Mouse (Mus musculus) right cerebral cortex, adult 18-20 months (tissue): ENCODE results near the gene Ssh2.

Experiments
- DNase-seq: peaks from one replicate; pipeline ENCODE4 v3.0.0; 2022; ENCODE audit warnings: mixed read lengths

The Ssh2 gene

DNA sequence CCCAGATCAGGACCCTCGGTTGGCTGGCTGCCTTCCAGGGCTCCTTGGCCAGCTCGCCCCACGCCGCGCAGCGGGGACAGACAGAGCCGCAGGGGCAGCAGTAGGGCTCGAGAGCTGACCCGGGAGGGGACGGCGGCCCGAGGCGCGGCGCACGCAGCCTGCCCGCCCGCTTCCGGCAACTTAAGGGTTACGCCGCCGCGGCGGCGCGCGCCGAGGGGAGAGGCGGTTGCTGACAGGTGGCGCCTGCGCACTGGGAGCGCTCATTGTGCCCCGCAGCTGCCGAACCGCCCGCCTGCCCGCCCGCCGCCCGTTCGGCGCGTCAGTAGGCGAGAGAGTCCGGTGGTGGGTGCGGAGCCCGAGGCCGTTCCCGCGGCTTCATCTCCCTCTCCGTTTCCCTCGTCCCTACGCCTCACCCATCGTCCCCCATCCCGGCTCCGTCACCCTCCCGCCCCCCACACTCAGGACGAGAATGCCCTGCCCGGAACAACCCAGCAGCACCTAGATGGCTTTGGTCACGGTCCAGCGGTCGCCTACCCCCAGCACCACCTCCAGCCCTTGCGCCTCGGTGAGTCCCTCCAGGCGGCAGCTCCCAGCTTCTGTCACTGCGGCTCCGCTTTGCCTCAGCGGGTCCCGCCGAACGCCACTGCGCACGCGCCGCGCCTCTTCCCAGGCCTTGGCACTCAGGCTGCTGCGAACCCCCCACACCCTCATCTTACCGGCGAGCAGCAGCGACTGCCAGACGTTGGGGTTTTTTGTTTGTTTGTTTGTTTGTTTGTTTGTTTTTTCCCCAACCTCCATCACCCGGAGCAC, at the start of gene Ssh2:
Gene Ssh2, plus strand, starts transcription at position 337 of the 810 bp plus-strand sequence.
- DNase-seq, result peak; percentile 89

- peak; percentile 27 for DNase-seq
These were observed 42.4 kb upstream of the Ssh2 start for GRCm38 (mm10) chr11:77173731-77174130.

DNA sequence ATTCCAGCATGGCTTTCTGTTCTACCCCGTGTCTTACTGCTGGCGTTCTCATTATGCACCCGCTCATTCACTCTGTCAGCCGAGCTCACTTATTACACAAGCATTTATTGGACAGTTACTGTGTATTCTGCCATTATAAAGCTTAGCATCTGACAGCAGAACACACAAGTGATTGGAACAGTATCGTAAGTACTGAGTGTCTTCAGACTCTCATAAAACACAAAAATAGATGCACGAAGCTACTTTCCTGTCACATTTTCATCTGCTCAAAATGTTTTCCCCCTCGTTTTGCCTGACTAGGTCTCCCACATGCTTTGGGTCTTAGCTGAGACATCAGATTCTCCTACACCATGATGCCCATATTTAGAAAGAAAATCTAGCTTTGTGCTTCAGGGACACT, 41.6 kb upstream of the Ssh2 start:
- peak; percentile 32 for DNase-seq

DNA sequence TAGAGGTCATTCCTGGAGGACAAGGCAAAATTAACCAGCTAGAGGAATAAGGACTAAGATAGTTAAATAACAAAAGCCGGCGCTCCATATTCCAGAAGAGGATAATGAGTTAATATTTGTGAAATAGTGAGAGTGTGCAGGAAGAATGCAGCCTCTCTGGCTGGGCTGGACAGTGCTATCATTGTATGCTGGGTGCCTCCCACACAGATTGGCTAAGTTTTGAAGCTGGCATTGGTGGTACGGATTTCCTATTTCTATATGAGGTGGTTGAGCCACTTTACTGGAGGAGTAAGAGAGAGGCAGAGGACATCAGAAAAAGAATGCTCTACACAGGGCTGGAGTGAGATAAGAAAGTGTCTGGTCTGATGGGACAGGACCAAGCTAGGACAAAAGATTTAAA, 36.3 kb upstream of the Ssh2 start:
- DNase-seq, result peak; percentile 2

GRCm38 (mm10) chr11:77180886-77181285, 35.2 kb upstream of the Ssh2 start:
- peak; percentile 27 for DNase-seq

- DNase-seq, result no peak
These were observed 34.6 kb upstream of the Ssh2 start for GRCm38 (mm10) chr11:77181528-77181927.

GRCm38 (mm10) chr11:77182041-77182440, 34.0 kb upstream of the Ssh2 start:
- DNase-seq, result no peak

DNA sequence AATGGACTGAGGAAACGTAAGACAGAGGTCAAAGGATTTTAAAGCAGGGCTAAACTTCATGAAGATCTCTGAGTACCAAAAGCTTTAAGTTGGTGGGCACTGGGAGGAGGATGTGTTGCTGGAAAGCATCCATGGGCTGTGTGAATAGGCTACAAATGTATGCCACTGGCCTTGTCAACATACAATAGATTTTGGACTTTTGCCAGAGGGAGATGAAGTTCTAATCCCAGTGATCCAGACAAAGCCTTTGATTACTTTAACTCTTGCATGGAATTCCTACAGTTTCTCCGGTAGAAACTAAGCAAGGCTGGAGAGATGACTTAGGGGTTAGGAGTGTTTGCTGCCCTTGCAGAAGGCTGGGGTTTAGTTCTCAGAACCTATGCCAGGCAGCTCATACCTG, 33.5 kb upstream of the Ssh2 start:
- no peak for DNase-seq

DNA sequence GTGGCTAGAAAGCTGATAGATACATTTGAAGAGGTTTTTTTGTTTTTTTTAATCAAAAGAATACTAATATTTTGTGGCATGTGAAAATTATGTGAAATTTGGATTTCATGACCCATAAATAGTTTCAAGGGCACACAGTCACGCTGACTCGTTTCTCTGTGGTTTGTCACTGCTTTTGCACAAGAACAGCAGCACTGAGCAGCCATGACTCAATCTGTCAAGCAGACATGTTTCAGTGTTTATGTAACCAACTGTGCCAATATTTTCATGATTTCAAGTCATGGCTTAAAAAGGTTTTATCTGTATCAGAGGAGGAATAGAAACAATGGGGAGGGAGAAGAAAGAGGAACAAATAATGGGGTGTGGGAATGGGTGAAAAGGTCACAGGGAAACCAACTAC, 31.2 kb upstream of the Ssh2 start:
- no peak for DNase-seq

- no peak for DNase-seq
These were observed 27.2 kb upstream of the Ssh2 start, which contains the start of gene Efcab5 for GRCm38 (mm10) chr11:77188868-77189267. Efcab5 (minus strand) TSS chr11:77188968.

DNA sequence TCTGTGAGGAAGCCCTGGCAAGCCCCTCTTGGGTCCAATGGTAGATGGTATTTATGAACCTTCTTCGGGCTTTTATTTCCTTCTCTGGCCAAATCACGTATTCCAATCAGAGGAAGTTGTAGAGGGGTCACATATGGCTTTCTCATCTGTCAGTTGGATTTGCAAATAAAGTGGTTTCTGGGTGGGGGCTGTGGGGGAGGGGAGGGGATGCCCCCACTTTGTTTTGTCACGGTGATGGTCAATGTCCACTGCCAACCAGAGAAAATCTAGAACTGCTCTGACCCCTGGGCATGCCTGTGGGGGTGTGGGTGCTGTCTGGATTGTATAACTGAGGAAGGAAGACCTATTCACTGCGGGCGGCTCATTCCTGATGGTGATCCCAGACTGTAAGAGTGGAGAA, 22.7 kb upstream of the Ssh2 start:
- no peak for DNase-seq

GRCm38 (mm10) chr11:77193941-77194553, 22.0 kb upstream of the Ssh2 start:
- DNase-seq, result no peak

DNA sequence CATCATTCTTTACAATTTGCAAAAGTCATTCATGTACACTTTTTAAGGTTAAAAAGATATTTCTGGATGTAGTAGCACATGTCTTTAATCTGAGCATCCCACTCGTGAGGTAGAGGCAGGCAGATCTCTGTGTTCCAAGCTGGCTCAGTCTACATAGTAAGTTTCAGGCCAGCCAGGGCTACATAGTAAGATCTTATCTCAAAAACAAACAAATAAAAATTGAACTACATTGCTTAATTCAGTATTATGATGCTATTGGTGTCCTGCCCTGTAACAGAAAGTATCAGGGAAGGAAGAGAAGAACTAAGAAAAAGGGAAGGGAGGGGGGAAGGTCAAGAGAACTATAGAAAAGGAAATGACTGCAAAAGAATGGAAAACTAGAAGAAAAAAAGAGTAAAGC, 21.3 kb upstream of the Ssh2 start:
- no peak for DNase-seq

DNA sequence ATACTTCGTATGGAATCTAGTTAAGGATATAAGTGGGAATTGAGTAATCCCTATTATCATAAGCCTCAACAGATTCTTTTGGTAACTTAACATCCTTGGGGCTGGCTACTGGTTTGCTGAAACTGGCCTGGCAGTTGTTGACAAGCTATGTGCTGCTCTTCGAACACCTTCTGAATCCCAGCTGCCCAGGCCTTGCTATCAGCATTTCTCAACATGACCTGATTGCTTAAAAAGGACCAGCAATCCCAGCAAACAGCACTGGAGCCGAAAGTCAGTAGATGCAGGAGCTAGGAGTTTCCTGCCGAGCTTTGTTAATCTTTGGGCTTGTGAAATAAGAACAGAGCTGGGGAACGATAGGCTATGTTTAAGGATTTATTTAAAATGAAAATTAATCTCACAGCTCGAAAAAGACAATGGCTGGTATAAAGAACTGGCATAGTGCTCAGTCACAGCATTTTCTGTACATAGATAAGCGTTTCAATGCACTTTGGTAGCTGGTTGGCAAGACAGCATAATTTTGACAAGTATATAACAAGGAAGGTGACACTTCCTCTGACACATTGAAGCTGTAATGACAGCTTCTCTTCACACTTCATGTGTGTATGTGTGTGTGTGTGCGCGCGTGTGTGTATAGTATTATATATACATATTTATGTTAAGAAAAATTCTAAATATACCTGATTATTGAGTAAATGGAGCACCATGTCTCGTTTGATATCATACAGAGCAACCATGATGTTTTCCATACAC, 20.6 kb upstream of the Ssh2 start:
- DNase-seq, result no peak

- DNase-seq, result no peak
These were observed 19.6 kb upstream of the Ssh2 start for GRCm38 (mm10) chr11:77196181-77197143.

GRCm38 (mm10) chr11:77199636-77200035, 16.5 kb upstream of the Ssh2 start:
- no peak for DNase-seq

- DNase-seq, result no peak
These were observed 15.4 kb upstream of the Ssh2 start for GRCm38 (mm10) chr11:77200703-77201102.

DNA sequence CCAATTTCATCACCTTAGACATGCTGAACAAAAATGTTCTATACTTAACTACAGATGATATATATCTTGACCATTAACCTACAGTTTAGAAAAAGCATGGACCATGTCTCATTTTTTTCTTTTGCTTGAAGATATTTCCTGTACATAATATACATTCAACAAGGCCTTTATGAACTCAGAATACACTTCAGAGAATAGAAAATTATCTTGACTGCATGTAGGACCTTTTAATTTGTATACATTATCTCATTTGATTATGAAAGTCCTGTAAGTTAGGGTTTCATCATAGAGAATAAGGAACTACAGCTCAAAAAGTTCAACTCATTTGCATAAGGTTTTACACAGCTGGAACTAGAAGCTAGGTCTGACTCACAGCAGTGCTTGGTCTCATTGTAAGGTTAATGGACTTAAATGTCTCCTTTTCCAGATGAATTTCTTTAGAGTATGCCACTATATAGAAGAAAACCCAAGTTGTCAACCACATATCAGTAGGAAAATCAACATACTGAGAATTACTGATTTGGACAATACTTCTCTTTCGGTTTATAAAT, 1.9 kb upstream of the Ssh2 start:
- DNase-seq, result no peak

GRCm38 (mm10) chr11:77214755-77215154, 1.3 kb upstream of the Ssh2 start:
- DNase-seq, result peak; percentile 67

- DNase-seq, result no peak
These were observed 604 bp upstream of the Ssh2 start for GRCm38 (mm10) chr11:77215483-77215882.

GRCm38 (mm10) chr11:77216761-77217130, 659 bp downstream of the Ssh2 start:
- no peak for DNase-seq

- no peak for DNase-seq
These were observed 14.7 kb downstream of the Ssh2 start for GRCm38 (mm10) chr11:77230765-77231164.
